Mouse (Mus musculus): ENCODE measurements at regions not wholly inside any gene's neighbourhood (a gene's known extent, or its start where the extent isn't known, plus 50 kb on each side); places are given as distances from the start of the nearest gene placed in this dataset.

DNA sequence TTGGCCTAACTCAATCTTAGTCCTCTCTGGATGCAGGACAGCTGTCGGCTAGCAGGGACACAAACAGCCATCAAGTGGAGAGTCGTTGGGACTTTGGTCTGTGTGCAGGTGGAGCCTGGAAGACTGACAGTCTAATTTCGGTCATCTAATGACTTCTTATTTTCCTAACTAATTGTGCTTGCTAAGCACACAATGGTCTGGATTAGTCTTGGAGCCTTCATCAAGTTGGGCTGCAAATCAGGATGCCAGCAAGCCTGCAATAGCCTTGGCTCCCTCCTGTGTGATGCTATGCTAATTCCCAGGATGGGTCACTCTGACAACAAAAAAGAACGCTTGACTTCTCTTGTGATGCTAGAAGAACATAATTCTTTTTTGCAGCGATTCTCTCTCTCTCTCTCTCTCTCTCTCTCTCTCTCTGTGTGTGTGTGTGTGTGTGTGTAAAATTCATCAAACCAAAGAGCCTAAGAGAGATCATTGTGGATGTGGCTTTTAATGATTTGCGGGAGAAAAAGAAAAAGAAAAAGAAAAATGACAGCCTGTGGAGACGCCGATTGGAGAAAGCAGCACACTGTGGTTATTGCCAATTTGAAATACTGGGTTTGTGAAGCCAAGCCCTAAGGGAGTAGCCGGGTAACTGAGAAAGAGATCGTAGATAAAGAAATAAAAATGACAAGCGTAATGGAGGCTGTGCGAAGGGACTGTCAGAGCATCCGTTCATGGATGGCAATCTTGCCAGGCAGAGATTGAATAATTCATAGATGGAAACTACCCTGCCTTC is 61.5 kb upstream of the Sox4 start:
- Histone ChIP-seq H3K4me3 (ENCODE audit: low read depth, low read length) (no peak overlapping the region), H3K9ac (replicated peaks; ENCODE audit: low read depth, low read length) (no peak overlapping the region), H3K4me1 (ENCODE audit: control insufficient read depth, insufficient read depth, low read length) (no peaks in the 10 kb centered on the region), H3K9me3 (ENCODE audit: control insufficient read depth, low read depth, low read length) (no peaks in the 10 kb centered on the region), H3K36me3 (ENCODE audit: control insufficient read depth, insufficient read depth, low read length) (no peaks in the 10 kb centered on the region), H3K4me2 (replicated peaks; ENCODE audit: low read depth, low read length) (no peak overlapping the region), H3K27ac (ENCODE audit: low read length) (no peak overlapping the region), H3K27me3 (ENCODE audit: control insufficient read depth, insufficient read depth, low read length) (no peaks in the 10 kb centered on the region)
- no peak for ATAC-seq (ENCODE audit: insufficient number of reproducible peaks, insufficient read depth, low FRiP score, low read depth)
- 67% methylated on average over 13 of the region's 13 CpGs for WGBS

DNA sequence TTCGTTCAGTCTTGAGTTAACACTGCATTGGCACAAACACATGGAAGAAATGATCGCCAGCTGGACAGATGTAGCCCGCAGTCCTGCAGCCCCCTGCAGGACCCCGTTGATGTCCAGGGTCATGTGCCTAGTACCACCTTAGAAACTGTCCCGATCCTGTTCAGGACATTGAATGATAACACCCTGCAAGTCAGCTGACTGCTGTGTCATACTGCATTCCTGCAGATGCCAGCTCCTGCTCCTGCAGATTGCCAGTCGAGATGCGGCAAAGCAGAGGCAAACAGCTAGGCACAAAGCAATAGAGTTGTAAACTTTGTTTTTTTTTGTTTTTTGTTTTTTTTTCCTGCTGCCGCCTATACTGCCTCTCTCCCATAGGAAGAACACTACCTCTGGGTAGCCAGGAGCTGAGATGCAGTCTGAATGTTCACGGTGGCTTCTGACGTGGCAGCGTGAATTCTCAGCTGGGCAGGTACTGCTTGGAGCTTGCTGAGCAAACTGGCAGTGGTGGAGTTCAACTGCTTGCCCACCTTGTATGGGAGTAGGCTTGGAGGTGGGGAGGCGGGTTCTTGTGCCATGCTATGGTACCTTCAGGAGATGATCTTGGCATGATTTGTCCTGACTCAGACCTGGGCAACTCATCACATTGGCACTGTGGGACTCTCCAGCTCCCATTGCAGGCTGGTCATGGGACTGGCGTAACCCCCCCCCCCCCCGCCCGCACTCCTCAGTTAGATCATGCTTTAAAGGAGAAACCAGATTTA is 60.7 kb upstream of the Sox4 start:
- Histone ChIP-seq H3K9ac (replicated peaks; ENCODE audit: low read depth, low read length) (no peak overlapping the region), H3K4me3 (ENCODE audit: low read depth, low read length) (no peak overlapping the region), H3K4me1 (ENCODE audit: control insufficient read depth, insufficient read depth, low read length) (no peaks in the 10 kb centered on the region), H3K4me2 (replicated peaks; ENCODE audit: low read depth, low read length) (no peak overlapping the region), H3K27me3 (ENCODE audit: control insufficient read depth, insufficient read depth, low read length) (no peaks in the 10 kb centered on the region), H3K36me3 (ENCODE audit: control insufficient read depth, insufficient read depth, low read length) (no peaks in the 10 kb centered on the region), H3K9me3 (ENCODE audit: control insufficient read depth, low read depth, low read length) (no peaks in the 10 kb centered on the region), H3K27ac (ENCODE audit: low read length) (no peak overlapping the region)
- WGBS, result 81% methylated on average over 15 of the region's 15 CpGs
- ATAC-seq (ENCODE audit: insufficient number of reproducible peaks, insufficient read depth, low FRiP score, low read depth), result no peak

DNA sequence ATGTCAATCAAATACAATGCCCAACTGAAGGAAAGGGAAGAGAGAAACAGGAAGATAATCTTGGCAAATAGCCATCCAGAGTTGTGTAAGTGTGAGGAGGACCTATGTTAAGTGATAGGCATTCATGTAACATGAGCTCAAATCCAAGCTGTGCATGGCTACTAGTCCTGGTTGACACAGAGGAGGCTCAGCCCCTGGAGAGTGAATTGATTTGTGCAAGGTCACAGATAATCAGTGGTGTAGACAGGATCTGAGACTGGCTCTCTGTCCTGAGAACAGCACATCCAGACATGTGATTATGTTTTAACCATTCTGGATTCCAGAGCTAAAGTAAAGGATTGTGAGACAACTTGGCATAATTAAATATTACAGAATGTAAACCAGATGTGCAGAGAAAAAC is 53.0 kb upstream of the Sox4 start:
- no peak for ATAC-seq (ENCODE audit: insufficient number of reproducible peaks, insufficient read depth, low FRiP score, low read depth)
- Histone ChIP-seq H3K4me3 (ENCODE audit: low read depth, low read length) (no peak overlapping the region), H3K9ac (replicated peaks; ENCODE audit: low read depth, low read length) (no peak overlapping the region), H3K4me1 (ENCODE audit: control insufficient read depth, insufficient read depth, low read length) (no peaks in the 10 kb centered on the region; the same call in 1 of the 2 replicates), H3K36me3 (ENCODE audit: control insufficient read depth, insufficient read depth, low read length) (no peaks in the 10 kb centered on the region), H3K27me3 (ENCODE audit: control insufficient read depth, insufficient read depth, low read length) (no peaks in the 10 kb centered on the region), H3K4me2 (replicated peaks; ENCODE audit: low read depth, low read length) (no peak overlapping the region), H3K27ac (ENCODE audit: low read length) (no peak overlapping the region), H3K9me3 (ENCODE audit: control insufficient read depth, low read depth, low read length) (no peaks in the 10 kb centered on the region)
